Mouse (Mus musculus): ENCODE results near the gene Hoxd8.

Hoxd8 gene

GRCm38 (mm10) chr2:74699664-74700545 is 4.5 kb upstream of the Hoxd8 start:
- no peak for DNase-seq

- no peak for DNase-seq
These were observed 3.8 kb upstream of the Hoxd8 start for GRCm38 (mm10) chr2:74700546-74701112.

DNA sequence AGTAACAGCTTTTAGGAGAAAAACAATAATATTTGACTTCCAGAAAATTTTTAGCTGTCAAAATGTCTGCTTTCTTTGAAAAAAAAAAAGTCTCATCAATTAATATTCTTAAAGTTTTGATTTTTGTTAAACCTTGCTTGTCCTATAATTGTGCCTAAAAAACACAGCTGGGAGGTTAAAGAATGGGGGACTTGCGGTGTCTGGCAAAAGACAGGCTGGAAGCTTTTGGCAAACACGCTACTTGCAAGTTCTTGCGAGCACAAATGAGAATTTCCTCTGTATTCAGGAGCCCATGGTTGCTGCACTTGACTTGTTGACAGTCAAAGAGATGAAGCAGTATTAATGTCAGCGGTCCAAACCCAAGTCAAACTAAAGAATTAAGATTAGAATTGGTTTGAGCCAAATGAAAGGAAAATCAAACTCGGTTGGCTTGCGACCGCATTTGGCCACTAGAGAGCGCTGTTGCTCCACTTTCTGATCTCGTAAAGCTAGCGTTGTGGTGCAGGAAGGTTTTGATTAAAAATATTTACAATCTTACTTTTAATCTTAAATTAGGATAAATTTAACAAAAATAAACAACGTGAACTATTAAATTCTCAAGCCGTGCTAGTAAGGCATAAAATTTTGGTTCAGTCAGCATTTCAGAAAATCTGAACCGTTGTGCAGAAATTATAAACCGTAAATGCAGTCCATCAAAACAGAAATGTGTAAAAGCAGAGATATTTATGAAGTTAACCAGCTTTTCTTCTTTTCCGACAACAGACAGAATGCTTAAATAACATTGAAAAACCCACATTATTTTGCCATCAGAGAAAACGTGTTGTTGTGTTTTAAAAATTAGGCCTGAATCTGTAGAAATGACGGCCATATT is 2.2 kb upstream of the Hoxd8 start:
- peak in 1 of 2 experiments; percentile 66 for DNase-seq

GRCm38 (mm10) chr2:74702820-74703219 is 1.6 kb upstream of the Hoxd8 start:
- no peak for DNase-seq

- DNase-seq: no peak
These were observed 1.1 kb upstream of the Hoxd8 start for GRCm38 (mm10) chr2:74703317-74703716.

DNA sequence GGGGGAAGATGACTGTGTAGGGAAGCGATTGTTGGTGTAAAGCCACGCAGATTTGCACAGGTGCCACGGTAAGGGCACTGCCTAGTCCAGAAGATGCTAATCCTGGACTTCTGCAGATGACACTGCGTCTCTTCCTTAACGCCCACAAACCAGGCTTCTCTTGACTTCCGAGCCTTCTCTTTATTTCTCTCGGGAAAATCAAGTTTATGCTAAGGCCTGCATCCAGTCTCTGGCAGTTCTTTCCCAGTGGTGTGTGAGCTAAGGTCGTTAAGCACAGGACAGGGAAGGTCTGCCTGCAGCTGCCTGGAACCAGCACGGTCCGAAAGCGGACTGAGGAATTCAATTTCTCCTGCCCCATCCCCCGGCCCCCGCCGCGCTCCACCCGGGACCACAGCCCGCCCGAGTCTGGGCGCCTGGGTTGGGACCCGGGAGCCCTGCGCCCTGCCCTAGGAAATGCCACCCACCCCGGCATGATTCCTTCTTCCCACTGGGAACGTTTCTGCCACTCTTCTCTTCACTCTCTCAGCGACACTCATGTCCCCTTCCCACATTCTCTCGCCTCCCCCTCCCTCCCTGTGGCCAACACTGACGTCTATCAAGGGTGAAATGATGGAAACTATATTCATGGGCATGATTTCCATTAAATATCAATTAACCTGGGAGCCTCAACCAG is 559 bp upstream of the Hoxd8 start:
- no peak for DNase-seq

DNA sequence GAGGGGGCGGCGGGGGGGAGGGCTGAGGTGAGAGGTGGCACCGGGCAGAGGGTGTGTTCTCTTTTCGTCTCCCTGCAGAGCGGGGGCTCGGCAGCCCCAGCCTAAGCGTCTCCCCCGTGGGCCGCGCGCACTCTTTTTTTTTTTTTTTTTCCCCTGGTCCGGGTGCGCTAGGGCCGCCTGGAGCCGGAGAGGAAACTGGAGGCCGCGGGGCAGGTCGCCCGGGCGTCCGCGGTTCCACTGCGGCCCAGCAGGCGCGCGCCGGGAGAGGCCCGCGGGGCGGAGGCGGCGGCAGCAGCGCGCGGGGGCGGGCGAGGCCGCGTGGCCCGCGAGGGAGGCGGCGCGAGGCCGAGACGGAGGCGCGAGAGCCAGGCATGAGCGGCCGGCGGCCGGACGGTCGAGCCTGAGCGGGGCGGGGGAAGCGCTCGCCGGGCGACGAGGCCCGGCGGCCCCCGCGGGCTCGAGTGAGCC is 618 bp downstream of the Hoxd8 start:
- DNase-seq: no peak

- no peak for DNase-seq
These were observed 1.2 kb downstream of the Hoxd8 start for GRCm38 (mm10) chr2:74705467-74706089.

DNA sequence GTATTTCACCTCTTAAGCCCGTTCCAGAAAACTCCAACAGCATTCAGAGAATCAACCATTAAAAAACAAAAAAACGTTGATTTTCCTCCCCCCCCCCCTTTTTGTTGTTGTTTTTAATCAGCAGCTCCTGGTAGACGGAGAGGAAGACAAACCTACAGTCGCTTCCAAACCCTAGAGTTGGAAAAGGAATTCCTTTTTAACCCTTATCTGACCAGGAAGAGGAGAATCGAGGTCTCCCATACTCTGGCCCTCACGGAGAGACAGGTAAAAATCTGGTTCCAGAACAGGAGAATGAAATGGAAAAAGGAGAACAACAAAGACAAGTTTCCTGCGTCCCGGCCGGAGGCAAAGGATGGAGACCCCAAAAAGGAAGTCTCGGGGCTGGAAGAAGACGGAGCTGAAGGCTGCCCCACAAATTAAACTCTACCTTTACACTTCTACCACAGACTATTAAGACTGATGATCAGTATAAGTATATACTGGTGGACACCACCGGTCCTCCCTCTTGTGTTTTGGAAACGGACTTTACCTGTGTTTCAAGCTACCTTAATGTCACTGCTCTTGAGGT is 2.1 kb downstream of the Hoxd8 start:
- DNase-seq: no peak

- DNase-seq: no peak
These were observed 3.2 kb downstream of the Hoxd8 start for GRCm38 (mm10) chr2:74707599-74707998.

GRCm38 (mm10) chr2:74708676-74709075 is 4.3 kb downstream of the Hoxd8 start:
- no peak for DNase-seq

- DNase-seq: no peak
These were observed 5.3 kb downstream of the Hoxd8 start for GRCm38 (mm10) chr2:74709465-74710419.

GRCm38 (mm10) chr2:74710929-74711543 is 6.6 kb downstream of the Hoxd8 start:
- no peak for DNase-seq

DNA sequence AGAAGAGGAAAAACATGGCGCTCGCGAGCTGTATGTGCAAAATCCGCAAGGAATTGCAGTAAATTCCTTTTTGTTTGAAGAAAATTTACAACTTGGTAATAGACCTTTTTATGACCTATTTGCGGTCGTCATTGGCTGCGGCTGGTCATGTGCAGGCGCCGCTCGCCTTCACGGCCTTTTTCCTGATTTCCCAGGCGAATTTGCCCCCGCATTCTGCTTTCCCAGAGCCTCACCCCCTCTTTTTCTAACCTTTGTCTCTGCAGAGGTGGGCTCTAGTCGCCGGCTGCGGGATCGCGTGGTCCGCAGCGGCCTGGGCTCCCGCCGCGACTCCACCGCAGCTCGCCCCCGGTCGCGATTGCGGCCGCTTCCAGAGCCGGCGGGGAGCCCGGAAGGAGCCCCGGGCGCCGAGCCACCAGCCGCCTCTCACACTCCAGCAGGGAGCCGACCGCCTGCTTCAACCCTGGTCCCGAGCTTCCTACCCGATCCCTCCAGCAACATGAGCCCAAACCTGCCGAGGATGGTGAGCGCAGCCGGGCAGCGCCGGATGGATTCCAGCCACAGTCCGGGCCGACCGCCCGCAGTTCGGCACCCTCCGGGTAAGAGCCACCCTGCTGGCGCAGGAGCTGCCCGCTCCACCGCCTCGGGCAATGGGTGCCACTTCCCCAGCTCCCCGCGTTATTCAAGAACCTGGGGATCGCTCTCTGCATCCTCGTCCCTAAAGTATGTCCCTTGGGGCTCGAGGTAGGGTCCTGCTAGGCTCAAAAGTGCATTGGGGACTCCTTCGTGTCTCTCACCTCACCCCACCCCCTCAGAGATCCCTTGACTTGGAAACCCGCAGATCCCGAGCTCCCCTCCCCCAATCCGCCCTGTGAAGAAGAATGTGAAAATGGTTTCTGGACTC is 7.6 kb downstream of the Hoxd8 start, which contains the start of the genes Hoxd3 and Hoxd4:
Hoxd3 (plus strand) TSS at position 207 of the 901 bp plus-strand sequence.
Hoxd4 (plus strand) TSS at position 209 of the 901 bp plus-strand sequence.
- DNase-seq: no peak

- no peak for DNase-seq
These were observed 9.1 kb downstream of the Hoxd8 start for GRCm38 (mm10) chr2:74713239-74714150.

- DNase-seq: no peak
These were observed 9.9 kb downstream of the Hoxd8 start for GRCm38 (mm10) chr2:74714156-74714789.

DNA sequence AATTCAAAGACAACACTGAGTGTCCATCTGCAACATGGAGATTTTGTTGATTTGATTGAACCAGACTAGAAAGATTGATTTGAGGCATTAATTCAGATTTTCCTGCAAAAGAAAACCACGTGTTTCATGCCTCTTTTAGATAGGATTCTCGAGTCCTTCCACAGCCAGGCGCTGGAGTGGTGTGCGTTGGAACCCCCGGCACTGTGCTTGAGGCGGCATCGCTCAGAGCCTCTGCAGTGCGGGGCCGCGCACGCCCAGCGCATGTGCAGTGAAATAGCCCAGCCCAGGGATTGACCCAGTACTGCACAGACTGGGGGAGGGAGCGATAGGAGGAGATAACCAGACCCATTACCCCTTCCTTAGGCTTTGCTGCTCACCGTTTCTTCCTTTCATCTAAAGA is 10.5 kb downstream of the Hoxd8 start:
- DNase-seq: no peak
